Mouse (Mus musculus) common myeloid progenitor, adult 5-6 weeks (primary cell): ENCODE data around the gene Xylt2. TPM values are rescaled to one million over a fixed set of nuclear protein-coding genes. Genes with fewer than 3 reads are reported as not detected.

Experiments
- ATAC-seq: replicated peaks from 2 replicates; pipeline ENCODE4 v1.8.0; 2016; ENCODE audit warnings: low read depth, mild to moderate bottlenecking, moderate TSS enrichment, inconsistent platforms; ENCODE audit not compliant: poor library complexity, severe bottlenecking
- total RNA-seq: library from RNA; stranded (forward); fragments of 200-1000, 187-1606 nt; gene quantifications from 2 replicates; pipeline ENCODE4 v1.2.3, GENCODE M21; 2017

Gene Xylt2
- total RNA-seq, 1 experiment from 2014 or later: 6.6 TPM

- no peak for ATAC-seq
Measured at GRCm38 (mm10) chr11:94620766-94621457, 56.4 kb downstream of the Xylt2 start.

DNA sequence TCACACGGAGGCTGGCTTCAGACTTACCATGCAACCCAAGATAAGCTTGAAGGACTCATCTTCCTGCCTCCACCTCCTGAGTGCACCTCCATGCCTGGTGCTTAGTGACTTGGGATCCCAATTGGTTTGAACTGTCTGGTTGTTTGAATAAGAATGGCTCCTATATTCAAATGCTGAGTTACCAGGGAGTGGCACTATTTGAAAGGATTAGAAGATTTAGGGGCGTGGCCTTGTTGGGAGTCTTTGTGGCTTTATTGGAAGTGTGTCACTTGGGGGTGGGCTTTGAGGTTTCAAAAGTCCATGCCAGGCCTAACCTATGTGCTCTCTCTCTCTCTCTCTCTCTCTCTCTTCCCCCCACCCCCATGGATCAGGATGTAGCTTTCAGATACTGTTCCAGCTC, 59.7 kb downstream of the Xylt2 start:
- ATAC-seq: no peak

- ATAC-seq: no peak
Measured at GRCm38 (mm10) chr11:94615494-94615893, 61.8 kb downstream of the Xylt2 start.

DNA sequence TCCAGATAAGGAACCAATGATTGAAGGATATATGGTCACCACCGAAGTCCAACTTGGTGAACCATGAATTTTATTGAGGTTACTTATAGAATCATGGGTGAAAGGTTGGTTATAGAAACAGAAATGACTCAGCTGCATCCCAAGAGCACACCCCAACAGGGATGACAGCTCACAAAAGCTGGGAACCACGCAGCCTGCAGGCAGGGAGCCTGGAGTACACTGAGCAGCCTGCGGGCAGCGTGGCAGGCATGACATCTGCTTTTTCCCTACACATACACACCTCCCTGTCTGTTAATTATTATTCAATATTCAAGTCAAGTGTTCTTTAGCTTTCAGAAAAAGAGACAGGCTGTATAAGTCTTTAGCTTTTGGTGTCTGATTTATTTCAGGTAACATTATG, 62.7 kb downstream of the Xylt2 start:
- no peak for ATAC-seq

Other genes starting within 250 kb of the Xylt2 start
- 0.34 TPM in 1 of 2 replicates, not detected in the other for gene Cacna1g, start 203.3 kb downstream of the Xylt2 start, total RNA-seq
- not detected in 2 replicates for gene Spata20, start 191.3 kb downstream of the Xylt2 start, total RNA-seq
- gene Epn3, start 177.5 kb downstream of the Xylt2 start, total RNA-seq: not detected in 2 replicates
- 0.55 and 10.8 TPM in 2 replicates for gene Mycbpap, start 155.8 kb downstream of the Xylt2 start, total RNA-seq
- gene Rsad1, start 128.3 kb downstream of the Xylt2 start, total RNA-seq: 6.2 and 10.6 TPM in 2 replicates
- gene Chad, start 112.5 kb downstream of the Xylt2 start, total RNA-seq: not detected in 2 replicates
- gene Acsf2, start 75.6 kb downstream of the Xylt2 start, total RNA-seq: 7.9 and 8.1 TPM in 2 replicates
- gene Lrrc59, start 47.7 kb downstream of the Xylt2 start, total RNA-seq: 149 and 151 TPM in 2 replicates
- gene Mrpl27, start 23.7 kb downstream of the Xylt2 start, total RNA-seq: 35.0 and 63.6 TPM in 2 replicates
- gene Eme1, start 23.6 kb downstream of the Xylt2 start, total RNA-seq: 35.2 and 37.9 TPM in 2 replicates
- not detected in 2 replicates for gene Gm11541, start 27.0 kb upstream of the Xylt2 start, total RNA-seq
- gene Cdc34b, start 64.3 kb upstream of the Xylt2 start, total RNA-seq: 0.09 TPM in 1 of 2 replicates, not detected in the other
- gene Tmem92, start 105.2 kb upstream of the Xylt2 start, total RNA-seq: not detected in 2 replicates